Mouse (Mus musculus) liver, adult 2 months (tissue): ENCODE data around the gene Fgf15. TPM values are rescaled to one million over a fixed set of nuclear protein-coding genes. Genes with fewer than 3 reads are reported as not detected.
A peak's percentile ranks its signal among the peaks of the same experiment; 100 is the strongest.

Experiments
- DNase-seq: peaks from one replicate; pipeline ENCODE4 v3.0.0-alpha.2; 2011; ENCODE audit warnings: low read depth, low spot score; ENCODE audit errors: extremely low read depth
- H3K27ac ChIP-seq: fragments of 200-500 bp; replicated peaks from 2 replicates; pipeline ENCODE4 v1.5.1; 2012; ENCODE audit warnings: low read depth, mild to moderate bottlenecking, control low read depth, inconsistent platforms, low read length; ENCODE audit not compliant: insufficient read depth
- H3K27me3 ChIP-seq: fragments of 200-500 bp; 2 replicates; pipeline ENCODE4 v1.6.1; 2012; ENCODE audit warnings: mild to moderate bottlenecking, moderate library complexity, low read length, inconsistent platforms; ENCODE audit not compliant: control insufficient read depth, insufficient read depth
- H3K36me3 ChIP-seq: fragments of 200-500 bp; 2 replicates; pipeline ENCODE4 v1.6.1; 2012; ENCODE audit warnings: low read length, inconsistent platforms; ENCODE audit not compliant: control insufficient read depth, insufficient read depth
- H3K4me1 ChIP-seq: fragments of 200-500 bp; 2 replicates; pipeline ENCODE4 v1.6.1; 2011; ENCODE audit warnings: low read length; ENCODE audit not compliant: control insufficient read depth, insufficient read depth
- H3K4me3 ChIP-seq: fragments of 200-500 bp; 2 replicates; pipeline ENCODE4 v1.5.1; 2011; ENCODE audit warnings: low read depth, mild to moderate bottlenecking, control low read depth, low read length, moderate library complexity; ENCODE audit not compliant: insufficient read depth
- H3K79me2 ChIP-seq: fragments of 200-500 bp; 2 replicates; pipeline ENCODE4 v1.6.1; 2012; ENCODE audit warnings: inconsistent platforms, mild to moderate bottlenecking, low read length, moderate library complexity; ENCODE audit not compliant: control insufficient read depth, insufficient read depth
- H3K9ac ChIP-seq: fragments of 200-500 bp; 2 replicates; pipeline ENCODE4 v1.6.1; 2012; ENCODE audit warnings: low read depth, mild to moderate bottlenecking, control low read depth, inconsistent platforms, low read length
- CTCF ChIP-seq: fragments of 200-500 bp; IDR thresholded peaks from 2 replicates; pipeline ENCODE4 v1.5.1; 2011; ENCODE audit warnings: low read depth, low read length, control low read depth
- POLR2A ChIP-seq: fragments of 200-500 bp; IDR thresholded peaks from 2 replicates; pipeline ENCODE4 v1.6.1; 2011; ENCODE audit warnings: low read length, control low read depth; ENCODE audit not compliant: insufficient read depth; ENCODE audit errors: extremely low read depth
- WGBS: fragments of 180-500 bp; shearing (Covaris S2); methylation state at CpG from one replicate; pipeline ENCODE4 v1.1.7; 2018; 5-methylcytosine and 5-hydroxymethylcytosine counted together
- polyA plus RNA-seq: library from polyadenylated mRNA; depleted of rRNA; stranded (reverse); fragments of >200 nt; gene quantifications from 2 replicates; pipeline ENCODE4 v1.2.3, GENCODE M21; 2012
- total RNA-seq: library from RNA; depleted of rRNA; stranded (reverse); fragments of >200 nt; gene quantifications from 2 replicates; pipeline ENCODE4 v1.2.3, GENCODE M21; 2014

The Fgf15 gene
- total and polyA plus RNA-seq, 2 experiments: not detected

- Histone ChIP-seq H3K36me3 (no peaks in the 10 kb centered on the region), H3K27me3 (no peaks in the 10 kb centered on the region)
- no peak for TF ChIP-seq POLR2A
- TF ChIP-seq CTCF: peak; percentile 20
Measured at GRCm38 (mm10) chr7:144929506-144929905, 33.2 kb downstream of the Fgf15 start.

GRCm38 (mm10) chr7:144929931-144930330 is 33.6 kb downstream of the Fgf15 start:
- H3K36me3 ChIP-seq: no peaks in the 10 kb centered on the region
- H3K27ac ChIP-seq: peak overlapping the region; percentile 49
- H3K4me1 ChIP-seq: peaks cover 38% of the 10 kb centered on the region
- DNase-seq: no peak
- no peaks in the 10 kb centered on the region for H3K27me3 ChIP-seq
- WGBS: 51% methylated on average over 5 of the region's 5 CpGs
- no peaks in the 10 kb centered on the region for H3K79me2 ChIP-seq
- H3K9ac ChIP-seq: no peak overlapping the region
- TF ChIP-seq POLR2A: no peak
- TF ChIP-seq CTCF: no peak
- no peak overlapping the region for H3K4me3 ChIP-seq

More at GRCm38 (mm10) chr7:144929506-144929905, 33.2 kb downstream of the Fgf15 start:
- H3K79me2 ChIP-seq: no peaks in the 10 kb centered on the region
- peak; percentile 100 for DNase-seq
- H3K4me3 ChIP-seq: no peak overlapping the region
- H3K4me1 ChIP-seq: peaks cover 38% of the 10 kb centered on the region
- peak overlapping the region; percentile 50 for H3K27ac ChIP-seq
- 27% methylated on average over 8 of the region's 8 CpGs for WGBS
- H3K9ac ChIP-seq: no peak overlapping the region

GRCm38 (mm10) chr7:144931778-144932177 is 35.4 kb downstream of the Fgf15 start:
- H3K27ac ChIP-seq: no peak overlapping the region

GRCm38 (mm10) chr7:144932389-144932937 is 36.1 kb downstream of the Fgf15 start:
- Histone ChIP-seq H3K4me1 (peaks cover 29% of the 10 kb centered on the region), H3K9ac (no peak overlapping the region), H3K79me2 (no peaks in the 10 kb centered on the region), H3K27me3 (no peaks in the 10 kb centered on the region), H3K27ac (no peak overlapping the region), H3K4me3 (no peak overlapping the region), H3K36me3 (no peaks in the 10 kb centered on the region)
- TF ChIP-seq CTCF (no peak), POLR2A (no peak)
- 76% methylated on average over 18 of the region's 18 CpGs for WGBS
- no peak for DNase-seq

More at GRCm38 (mm10) chr7:144931778-144932177, 35.4 kb downstream of the Fgf15 start:
- TF ChIP-seq CTCF: peak; percentile 50
- TF ChIP-seq POLR2A: no peak
- Histone ChIP-seq H3K36me3 (no peaks in the 10 kb centered on the region), H3K27me3 (no peaks in the 10 kb centered on the region), H3K79me2 (no peaks in the 10 kb centered on the region), H3K4me3 (no peak overlapping the region), H3K4me1 (peaks cover 35% of the 10 kb centered on the region), H3K9ac (no peak overlapping the region)
- no peak for DNase-seq
- 70% methylated on average over 3 of the region's 3 CpGs for WGBS

GRCm38 (mm10) chr7:144933336-144933735 is 37.0 kb downstream of the Fgf15 start:
- Histone ChIP-seq H3K36me3 (no peaks in the 10 kb centered on the region), H3K27ac (no peak overlapping the region), H3K79me2 (no peaks in the 10 kb centered on the region), H3K4me3 (no peak overlapping the region), H3K9ac (no peak overlapping the region), H3K4me1 (peaks cover 20% of the 10 kb centered on the region), H3K27me3 (no peaks in the 10 kb centered on the region)
- 30% methylated on average over 3 of the region's 3 CpGs for WGBS
- TF ChIP-seq POLR2A (no peak), CTCF (no peak)
- DNase-seq: peak; percentile 91

- 59% methylated on average over 8 of the region's 8 CpGs for WGBS
- peaks cover 16% of the 10 kb centered on the region for H3K4me1 ChIP-seq
- no peaks in the 10 kb centered on the region for H3K79me2 ChIP-seq
- no peak overlapping the region for H3K4me3 ChIP-seq
- no peaks in the 10 kb centered on the region for H3K27me3 ChIP-seq
- TF ChIP-seq POLR2A (no peak), CTCF (no peak)
- H3K36me3 ChIP-seq: no peaks in the 10 kb centered on the region
- H3K27ac ChIP-seq: no peak overlapping the region
- DNase-seq: no peak
- H3K9ac ChIP-seq: no peak overlapping the region
Measured at GRCm38 (mm10) chr7:144933796-144934195, 37.5 kb downstream of the Fgf15 start.
